Mouse (Mus musculus) layer of hippocampus, adult 9-11 months (tissue): ENCODE data around the gene Ctnnbl1.

Source experiments
- DNase-seq: peaks from one replicate; pipeline ENCODE4 v3.0.0; 2022

Ctnnbl1 gene

DNA sequence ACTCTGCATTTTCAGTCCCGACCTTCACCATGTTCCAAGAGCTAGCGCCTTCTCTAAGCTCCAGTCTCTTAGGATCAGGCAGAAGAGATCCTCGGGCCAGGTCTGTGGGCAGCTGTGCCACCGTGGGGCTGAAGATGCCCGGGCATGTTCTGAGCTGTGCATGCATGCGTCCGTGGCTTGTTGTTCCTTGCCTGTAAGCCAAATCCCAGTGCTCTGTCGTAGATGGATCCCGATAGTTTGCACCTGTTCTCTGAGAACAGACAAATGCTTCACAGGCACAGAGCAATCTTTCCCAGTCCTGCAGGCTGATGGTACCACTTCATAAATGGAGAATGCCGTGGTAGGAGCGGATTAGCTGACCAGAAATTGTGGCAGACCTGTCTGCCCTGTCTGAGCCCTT, 87.0 kb downstream of the Ctnnbl1 start:
- DNase-seq, result no peak

GRCm38 (mm10) chr2:157830101-157830500, 92.9 kb downstream of the Ctnnbl1 start:
- DNase-seq, result no peak

- no peak for DNase-seq
Measured at GRCm38 (mm10) chr2:157830620-157831354, 93.6 kb downstream of the Ctnnbl1 start.

GRCm38 (mm10) chr2:157837050-157837449, 99.8 kb downstream of the Ctnnbl1 start:
- no peak for DNase-seq

DNA sequence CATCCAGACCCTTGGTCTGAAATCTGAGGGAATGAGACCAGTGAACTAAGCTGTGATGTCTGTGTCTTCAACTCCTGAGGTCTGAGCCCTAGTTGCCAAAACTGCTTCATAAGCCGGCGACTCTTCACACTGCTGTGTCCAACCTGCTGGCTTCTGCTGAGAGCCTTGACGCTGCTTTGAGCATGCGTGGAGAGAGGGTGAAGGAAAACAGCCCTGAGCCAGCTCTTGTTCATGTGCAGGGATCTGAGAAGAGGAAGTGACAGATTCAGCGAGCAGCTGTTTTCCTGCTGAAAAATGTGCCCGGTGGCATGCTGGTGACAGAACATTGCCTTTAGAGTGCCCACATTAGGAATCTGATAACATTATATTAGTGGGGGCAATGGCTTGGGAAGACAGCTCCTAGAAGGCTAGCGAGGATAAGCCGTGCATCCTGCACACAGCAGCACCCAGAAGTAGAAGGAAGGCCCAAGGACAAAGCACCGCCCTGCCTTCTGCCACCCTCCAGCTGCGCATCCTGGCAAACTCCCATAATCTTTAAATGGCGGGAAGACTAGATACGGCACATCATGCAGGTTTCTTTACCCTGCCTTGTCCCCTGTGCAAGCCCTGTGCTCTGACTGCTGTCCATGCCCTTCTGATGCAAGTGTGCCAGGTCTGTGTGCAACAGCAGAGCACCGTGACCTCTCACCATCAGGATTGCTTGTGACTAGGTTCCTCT, 101.2 kb downstream of the Ctnnbl1 start:
- peak; percentile 59 for DNase-seq

DNA sequence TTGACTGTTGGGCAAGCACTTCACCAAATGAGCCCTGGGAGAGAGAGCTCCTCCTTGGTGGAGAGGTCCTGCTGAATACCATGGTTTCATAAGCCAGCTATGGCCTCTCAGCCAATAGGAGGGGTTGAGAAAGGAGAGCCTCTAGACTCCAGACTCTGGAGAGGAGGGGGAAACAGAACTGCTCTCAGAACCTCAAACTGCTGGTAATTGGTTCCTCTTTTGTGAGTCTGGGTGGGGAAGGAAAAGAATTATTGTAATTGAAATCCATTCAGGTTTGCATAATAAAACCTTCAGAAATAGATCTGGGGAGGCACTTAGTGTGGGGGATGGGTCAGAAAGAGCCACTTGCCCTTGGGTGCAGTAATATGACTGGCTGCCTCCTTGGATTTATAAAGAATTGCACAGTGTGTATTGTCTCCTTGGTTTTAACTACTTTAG, 103.5 kb downstream of the Ctnnbl1 start:
- DNase-seq, result no peak

GRCm38 (mm10) chr2:157841121-157841520, 103.9 kb downstream of the Ctnnbl1 start:
- no peak for DNase-seq

GRCm38 (mm10) chr2:157844746-157845145, 107.5 kb downstream of the Ctnnbl1 start:
- no peak for DNase-seq

DNA sequence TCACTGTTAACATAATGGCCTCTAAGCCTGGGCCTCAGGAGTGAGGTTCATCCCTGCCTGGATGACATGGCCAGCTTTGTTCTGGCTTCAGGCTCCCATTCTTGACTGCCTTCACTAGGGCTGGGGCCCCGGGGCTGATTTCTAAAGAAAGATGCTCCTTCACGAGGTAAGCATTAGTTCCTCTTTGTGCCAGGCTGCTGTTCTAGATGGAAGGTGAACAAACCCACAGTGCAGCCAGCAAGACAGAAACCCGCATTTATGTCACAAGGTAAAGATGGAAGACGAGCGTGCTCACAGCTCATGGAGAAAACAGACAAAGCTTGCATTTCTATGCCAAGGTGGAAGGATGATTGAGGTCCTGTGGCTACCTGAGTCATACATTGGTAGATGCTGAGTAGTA, 108.6 kb downstream of the Ctnnbl1 start:
- no peak for DNase-seq

- no peak for DNase-seq
Measured at GRCm38 (mm10) chr2:157853135-157853534, 115.9 kb downstream of the Ctnnbl1 start.

- DNase-seq, result no peak
Measured at GRCm38 (mm10) chr2:157855814-157856213, 118.6 kb downstream of the Ctnnbl1 start.

DNA sequence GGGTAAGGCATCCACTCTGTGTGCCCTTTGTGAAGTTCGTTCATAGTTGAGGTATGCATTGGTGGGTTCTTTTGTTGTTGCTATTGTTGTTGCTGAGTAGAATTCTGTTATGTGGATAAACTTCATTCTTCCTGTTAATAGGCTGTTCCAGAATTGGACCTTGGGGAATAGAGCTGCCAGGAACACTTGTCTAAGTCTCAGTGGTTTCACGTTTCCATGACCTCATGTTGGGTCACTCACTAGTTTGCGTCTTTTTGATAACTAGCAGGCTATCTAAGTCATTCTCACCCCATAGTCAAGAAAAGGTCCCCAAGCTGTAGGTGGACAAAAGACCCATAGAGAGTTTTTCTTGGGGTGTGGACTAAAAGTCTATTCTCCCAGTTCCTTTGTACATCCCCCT, 120.3 kb downstream of the Ctnnbl1 start:
- DNase-seq, result no peak

- DNase-seq, result no peak
Measured at GRCm38 (mm10) chr2:157858317-157858716, 121.1 kb downstream of the Ctnnbl1 start.

GRCm38 (mm10) chr2:157859046-157859701, 122.0 kb downstream of the Ctnnbl1 start:
- peak; percentile 48 for DNase-seq

GRCm38 (mm10) chr2:157861273-157861944, 124.2 kb downstream of the Ctnnbl1 start:
- DNase-seq, result no peak

GRCm38 (mm10) chr2:157862306-157862705, 125.1 kb downstream of the Ctnnbl1 start:
- no peak for DNase-seq

DNA sequence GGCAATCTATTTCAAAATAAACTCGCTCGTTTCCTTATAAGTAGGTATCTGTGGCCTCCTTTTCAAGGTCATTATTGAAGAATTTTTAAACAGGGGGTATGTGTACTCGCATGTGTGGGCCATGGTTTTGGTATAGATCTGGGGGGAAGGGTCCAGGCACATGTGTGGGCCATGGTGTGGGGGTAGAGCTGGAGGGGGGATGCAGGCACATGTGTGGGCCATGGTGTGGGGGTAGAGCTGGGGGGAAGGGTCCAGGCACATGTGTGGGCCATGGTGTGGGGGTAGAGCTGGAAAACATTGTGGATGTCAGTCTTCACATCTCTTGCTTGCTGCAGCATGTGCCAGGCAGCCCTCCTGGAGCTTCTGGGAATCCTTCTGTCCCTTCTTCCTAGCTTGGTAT, 129.9 kb downstream of the Ctnnbl1 start:
- no peak for DNase-seq

DNA sequence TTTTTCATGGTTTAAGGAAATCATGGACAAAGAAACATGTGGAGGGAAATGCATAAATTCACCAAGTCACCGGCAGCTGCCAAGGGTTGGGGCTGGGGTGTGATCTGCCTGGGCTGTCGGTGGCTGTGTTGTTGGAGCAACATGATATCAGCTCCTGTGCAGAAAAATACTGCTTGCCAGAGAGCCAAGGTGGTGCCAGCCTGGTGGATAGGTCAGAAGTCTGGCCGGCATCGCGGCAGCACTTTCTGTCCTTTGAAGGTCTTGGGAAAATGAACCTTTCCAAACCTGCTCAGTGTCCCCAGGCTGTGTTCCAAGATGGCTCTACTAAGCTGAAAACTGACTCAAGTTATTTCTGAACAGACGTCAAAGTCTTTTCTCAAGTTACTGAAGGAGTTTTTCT, 133.0 kb downstream of the Ctnnbl1 start:
- no peak for DNase-seq

DNA sequence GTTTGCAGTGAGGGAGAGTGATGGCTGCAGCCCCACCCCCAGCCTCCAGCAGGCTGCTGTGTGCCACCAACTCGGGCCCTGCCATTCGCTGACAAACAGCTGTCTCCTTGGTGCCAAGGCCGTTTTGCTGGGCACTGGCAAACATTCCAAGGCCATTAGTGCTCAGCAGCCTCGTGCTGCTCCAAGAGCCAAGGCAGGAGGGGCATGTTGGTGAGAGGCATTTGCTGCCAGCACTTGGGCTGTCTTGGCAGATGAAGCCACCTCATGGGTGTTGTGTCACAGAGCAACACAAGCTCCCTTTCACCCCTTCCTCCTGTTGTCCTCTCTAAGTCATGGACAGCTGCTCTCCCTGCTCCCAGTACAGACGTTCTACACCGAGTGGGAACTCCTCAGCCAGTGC, 136.0 kb downstream of the Ctnnbl1 start:
- DNase-seq, result peak; percentile 75

- DNase-seq, result no peak
Measured at GRCm38 (mm10) chr2:157873691-157874090, 136.5 kb downstream of the Ctnnbl1 start.

DNA sequence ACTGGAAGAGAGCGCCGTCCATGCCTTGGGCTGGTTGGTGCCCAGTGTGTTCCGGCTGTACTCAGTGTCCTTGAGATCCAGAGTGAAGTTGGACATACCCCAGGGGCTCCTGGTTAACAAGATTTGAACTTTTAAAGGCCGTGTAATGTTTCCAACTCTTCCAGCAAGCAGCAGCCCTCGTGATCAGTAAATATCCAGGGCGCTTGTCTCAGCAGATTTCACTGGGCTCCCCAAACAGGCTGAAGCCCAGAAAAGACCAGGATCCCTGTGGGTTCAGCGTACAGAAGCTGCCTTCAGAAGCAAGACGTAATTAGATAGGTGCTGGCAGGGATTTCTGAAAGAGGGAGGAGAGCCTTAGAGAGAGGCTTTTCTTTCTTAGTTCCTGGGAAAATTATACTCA, 137.9 kb downstream of the Ctnnbl1 start:
- DNase-seq, result peak; percentile 16

DNA sequence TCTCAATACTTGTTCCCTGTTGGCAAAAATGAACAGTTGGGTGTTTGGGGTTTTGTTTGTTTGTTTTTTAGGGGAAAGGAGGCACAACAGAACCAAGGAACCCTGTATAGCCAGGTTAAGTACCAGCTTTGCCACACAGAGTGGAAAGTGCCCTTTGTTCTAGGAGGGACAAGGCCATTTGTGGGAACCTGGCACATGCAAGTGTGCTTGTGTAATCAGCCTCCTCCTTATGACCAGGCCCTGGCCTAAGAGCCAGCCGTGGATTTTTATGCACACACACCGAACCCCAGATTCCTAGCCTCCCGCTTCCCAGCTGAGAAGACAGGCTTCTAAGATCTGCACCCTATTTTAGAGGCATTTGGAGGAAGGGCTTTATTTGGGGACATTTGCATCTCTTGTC, 140.2 kb downstream of the Ctnnbl1 start:
- DNase-seq, result no peak

DNA sequence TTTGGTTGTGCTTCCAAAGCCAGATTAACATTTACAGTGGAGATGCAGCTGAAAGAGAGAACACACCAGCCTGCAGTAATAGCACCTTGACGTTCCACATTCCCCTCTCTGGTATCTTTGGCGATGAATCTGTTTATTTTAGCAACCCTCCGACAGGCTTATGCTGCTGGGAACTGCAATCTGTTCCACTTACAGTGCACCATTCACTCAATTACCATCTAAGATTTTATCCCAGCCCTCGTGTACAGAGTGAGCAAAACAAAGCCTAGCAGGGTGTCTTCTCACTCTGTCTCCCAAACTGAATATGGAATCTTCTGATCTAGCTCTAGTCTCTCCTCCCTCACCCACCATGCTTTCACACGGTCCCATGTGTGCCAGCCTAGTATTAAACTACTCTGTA, 140.8 kb downstream of the Ctnnbl1 start:
- peak; percentile 72 for DNase-seq
